Mouse (Mus musculus) kidney, adult 8-10 months (tissue): ENCODE data around the gene Dock8.
"Not testable (repeated sequence)": the region's sequence is repeated elsewhere in the genome, so short reads cannot be mapped to it uniquely, and the experiment has no call there.

ENCODE experiments used
- DNase-seq, 2 experiments: peaks; one replicate each; pipeline ENCODE4 v3.0.0; 2022

The Dock8 gene

DNA sequence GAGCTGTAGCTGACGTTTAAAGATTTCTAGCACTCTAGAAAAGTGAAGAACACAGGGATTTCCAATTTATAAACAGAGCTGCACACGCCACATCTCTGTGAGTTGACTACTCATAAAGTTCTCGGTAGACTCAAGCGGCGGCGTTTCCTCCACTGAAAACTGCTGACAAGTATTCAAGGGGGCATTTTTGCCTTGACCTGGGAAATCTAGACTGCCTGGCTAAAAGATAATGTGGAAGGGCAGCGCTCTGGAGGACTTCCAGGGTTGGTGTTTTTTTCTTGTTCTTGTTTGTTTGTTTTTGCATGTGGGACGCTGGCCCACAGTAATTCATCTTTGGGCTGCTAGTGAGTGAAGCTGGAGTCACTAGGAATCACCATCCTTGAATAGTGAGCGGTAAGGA is 819 bp downstream of the Dock8 start:
- peak in 1 of 2 experiments; percentile 41 for DNase-seq

DNA sequence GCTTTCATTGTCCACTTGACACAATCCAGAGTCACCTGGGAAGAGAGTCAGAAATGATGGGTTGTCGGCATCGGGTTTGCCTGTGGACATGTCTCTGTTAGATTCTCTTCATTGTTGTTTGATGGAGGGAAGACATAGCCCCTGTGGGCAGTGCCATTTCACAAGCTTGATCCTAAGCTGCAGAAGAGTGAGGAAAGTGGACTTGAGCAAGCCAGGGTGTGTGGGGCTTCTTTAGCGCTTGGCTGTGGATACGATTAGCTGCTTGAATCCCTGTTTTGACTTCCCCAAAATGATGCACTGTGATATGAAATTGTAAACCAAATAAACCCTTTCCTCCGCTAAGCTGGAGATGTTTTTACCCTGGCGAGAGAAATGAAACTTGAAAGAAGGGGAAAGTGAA is 2.7 kb downstream of the Dock8 start:
- no peak for DNase-seq

DNA sequence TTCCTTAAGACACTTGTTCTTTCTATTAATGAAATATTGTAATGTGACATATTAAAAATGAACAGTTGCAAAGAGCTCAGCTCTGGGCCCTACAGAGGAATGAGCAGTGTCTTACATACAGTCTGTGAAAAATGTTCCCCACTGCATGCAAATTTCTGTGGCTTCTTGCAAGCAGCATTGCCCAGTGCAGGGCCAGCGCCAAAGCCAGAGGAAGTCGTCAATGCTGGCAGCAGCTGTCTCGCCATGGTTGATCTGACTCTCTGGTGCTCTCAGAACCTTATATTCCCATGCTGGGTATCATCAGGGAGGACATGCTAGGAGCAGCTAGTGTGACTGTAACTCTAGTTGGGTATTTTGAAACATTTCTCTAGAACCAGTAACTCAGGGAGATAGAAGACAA is 3.5 kb downstream of the Dock8 start:
- no peak for DNase-seq

DNA sequence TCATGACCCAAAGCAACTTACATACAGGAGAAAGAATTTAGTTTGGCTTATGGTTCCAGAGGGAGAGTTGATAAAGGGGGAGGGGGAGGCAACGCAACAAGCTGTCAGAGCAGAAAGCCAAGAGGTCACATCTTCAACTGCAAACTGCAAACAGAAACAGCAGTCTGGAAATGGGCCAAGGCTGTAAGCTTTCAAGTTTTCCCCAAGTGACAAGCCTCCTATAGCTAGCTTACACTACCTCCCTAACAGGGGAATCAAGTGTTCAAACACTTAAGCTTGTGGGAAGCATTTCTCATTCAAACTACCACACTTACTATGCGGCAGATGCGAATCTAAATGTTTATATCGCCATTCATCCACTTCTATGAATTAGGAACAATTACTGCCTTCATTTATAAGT is 4.5 kb downstream of the Dock8 start:
- no peak for DNase-seq

DNA sequence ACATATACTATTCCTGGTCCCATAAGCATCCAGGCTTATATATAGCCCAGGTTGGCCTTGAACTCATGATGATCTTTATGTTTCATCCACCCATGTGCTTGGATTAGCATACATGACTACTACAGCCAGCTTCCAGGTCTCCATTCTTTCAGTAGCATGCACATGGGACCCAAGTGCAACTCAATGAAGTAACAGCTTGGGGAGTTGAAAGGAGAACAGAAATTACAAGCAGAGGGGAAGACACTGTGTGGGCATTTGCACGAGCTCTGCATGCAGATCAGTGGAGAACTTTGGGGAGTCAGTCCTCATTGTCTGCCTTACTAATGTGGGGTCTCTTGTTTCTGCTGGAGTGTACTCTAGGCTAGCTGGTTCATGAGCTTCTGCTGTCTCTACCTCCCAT is 7.4 kb downstream of the Dock8 start:
- DNase-seq: no peak

DNA sequence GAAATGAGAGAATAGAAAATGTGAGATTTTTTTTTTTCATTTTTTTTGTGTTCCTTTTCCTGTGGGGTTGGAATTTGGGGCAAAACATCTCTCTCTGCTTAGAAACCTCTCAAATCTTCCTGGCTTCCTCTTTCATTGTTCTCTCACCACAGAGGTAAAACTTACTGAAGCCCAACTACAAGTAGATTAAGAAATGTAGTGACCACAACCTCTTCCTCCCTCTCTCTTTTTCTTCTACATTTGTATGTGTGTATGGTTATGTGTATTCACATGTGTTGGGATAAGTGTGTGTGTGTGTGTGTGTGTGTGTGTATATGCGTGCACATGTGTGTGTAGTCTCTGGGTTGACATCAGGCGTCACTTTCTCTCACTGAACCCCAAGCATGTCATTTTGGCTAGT is 9.2 kb downstream of the Dock8 start:
- no peak for DNase-seq

DNA sequence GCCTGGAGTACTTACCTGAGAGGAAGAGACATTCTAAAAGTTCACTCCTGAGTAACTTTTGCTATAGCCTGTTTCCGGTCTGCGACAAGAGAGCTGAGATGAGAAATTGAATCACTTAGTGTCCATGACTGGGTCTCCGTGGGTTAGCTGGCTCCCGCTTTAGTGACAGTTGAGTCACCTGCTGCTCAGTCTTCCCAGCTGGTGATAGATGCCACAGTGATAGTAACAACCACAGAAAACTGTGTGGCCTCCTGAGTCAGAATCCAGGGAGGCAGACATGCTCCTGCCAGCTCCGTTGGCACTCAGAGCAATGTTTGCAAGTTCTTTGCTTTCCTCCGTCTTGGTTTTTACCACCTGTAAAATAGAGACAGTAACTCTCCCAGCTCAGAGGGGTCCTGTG is 23.4 kb downstream of the Dock8 start:
- DNase-seq: no peak

DNA sequence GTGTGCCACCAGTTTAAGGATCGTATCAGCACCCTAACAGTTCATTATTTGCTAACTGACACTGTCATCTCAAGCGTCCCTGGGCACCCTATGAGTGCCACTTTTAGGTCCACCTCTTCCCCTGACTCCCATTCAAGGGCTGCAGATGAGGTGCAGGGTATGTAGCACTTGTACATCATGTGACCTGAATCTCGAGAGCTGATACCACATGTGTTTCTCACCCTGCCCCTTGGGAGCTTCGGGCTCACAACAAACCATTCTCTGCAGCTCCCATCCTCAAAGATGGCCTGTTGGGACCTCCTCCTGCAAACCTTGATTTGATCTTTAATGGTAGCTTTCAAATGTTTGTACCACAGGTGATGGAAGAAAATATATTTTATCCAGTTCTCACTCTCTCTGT is 32.4 kb downstream of the Dock8 start:
- DNase-seq: no peak

DNA sequence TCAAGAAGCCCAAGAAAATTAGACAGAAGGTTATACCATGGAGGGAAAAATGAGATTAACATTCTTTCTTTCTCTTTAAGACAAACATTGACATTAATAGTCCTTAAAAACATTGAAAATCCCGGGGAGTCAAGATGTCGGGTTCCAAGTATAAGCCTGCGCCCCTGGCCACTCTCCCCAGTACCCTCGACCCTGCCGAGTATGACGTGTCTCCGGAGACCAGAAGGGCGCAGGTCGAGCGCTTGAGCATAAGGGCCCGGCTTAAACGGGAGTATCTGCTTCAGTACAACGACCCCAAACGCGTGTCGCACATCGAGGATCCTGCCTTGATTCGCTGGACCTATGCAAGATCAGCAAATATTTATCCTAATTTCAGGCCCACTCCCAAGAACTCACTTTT is 33.7 kb downstream of the Dock8 start:
- DNase-seq: not testable (repeated sequence)

DNA sequence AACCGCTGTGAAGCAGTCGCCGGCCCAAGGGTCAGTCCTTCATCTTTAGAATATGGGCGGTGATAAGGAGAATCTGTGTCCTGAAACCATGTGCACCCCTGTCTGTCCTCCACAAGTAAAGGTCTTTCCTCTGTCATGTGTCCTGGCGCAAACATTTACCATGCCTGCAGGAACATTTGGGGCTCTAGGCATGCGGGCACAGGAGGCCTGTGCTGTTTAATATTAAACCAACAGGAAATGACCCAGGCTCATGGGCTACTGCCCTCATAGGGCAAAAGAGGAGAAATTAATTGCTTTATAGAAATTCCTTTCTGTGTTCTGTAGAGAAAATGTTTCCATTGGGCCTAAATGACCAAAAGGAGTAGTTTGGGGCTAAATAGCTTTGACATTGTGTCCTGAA is 36.5 kb downstream of the Dock8 start:
- DNase-seq: peak; percentile 74 to 89

DNA sequence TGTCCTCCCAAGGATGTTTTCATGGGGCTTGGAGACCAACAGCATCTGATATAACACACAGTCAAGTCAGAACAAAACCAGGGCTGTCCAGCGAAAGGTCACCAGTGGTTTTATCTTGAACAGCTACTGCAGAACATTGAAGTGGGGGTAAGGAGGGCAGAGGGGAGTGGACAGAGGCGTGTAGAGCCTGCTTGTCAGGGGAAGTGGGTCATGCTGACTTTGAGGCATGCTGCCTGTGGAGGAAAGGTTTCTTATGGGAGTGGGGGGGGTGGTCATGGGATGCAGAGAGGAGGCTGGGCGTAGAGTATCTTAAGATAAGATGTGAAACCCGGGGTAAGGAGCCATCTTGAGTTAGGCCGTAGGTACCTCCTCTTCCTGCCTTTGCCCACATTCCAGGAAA is 37.5 kb downstream of the Dock8 start:
- peak in 1 of 2 experiments; percentile 29 for DNase-seq

DNA sequence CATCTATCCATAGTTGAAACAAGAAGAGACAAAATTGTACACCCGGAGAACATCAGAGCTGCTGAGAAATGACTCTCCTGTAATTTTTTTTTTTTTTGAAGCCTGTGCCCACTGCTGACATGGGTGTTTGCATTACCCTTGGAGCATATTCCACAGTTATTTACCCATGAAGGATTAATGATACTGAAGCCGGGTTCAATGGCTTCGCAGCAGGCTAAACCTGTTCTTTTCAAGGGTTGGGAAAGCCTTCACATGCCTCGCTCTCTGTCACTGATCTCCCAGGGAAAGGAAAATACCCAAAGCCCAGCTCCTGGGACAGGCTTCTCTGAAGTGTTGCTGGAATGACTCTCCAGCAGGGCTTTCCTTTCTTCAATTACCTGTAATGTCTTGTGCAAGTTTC is 37.9 kb downstream of the Dock8 start:
- peak in 1 of 2 experiments; percentile 28 for DNase-seq

DNA sequence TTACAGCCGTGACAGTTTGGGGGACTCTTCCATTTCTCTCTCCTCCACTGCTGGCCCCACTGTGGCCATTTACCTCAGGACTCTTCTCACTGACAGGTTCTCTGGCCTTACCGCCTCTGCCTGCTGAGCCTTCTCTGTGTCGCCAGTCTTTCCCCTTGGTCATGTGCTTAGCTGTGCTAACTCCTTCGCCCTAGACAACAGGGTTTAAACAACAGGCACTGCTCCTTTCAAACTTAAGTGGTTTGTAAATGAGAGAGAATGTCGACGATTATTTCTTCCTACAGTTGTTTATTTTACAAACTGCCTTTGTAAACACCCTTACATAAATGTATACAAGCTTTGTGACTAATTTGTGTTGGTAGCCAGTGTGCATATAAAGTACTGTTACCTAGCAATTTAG is 39.0 kb downstream of the Dock8 start:
- DNase-seq: no peak

DNA sequence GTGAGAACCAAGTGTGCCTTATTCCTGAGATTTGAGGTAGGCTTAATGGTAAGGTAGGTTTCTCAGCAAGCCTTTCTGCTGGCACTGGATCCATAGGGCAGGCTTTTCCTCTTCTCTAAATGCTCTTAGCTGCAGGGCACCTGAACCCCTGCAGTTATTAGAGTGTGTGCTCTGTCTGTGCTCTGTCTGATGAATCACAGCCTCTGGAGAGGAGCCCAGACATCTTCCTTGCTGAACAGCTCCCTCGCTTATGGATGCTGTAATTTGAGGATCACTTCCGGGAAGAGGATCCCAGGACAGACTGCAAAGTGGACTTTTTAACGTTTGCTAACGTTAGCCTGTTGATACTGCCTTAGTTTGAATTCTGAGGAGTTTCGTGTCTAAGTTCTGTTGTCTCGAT is 41.9 kb downstream of the Dock8 start:
- DNase-seq: no peak

DNA sequence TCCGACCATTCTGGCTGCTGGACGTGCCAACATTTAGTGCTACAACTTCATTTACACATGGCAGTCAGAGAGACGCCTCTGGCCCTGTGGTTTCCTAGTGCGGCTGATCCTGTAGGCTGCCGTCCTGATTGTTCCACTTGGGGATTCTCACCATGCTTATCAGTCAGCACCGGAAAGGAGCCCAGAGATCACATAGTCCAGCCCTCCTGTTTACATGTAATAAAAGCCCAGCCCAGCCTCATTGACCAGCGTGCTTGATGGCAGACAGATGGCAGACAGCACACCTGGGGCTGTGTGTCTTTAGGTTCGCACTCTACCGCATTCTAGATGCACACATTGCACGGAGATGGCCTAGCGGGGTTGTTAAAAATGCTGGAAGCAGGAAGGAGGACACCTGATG is 43.6 kb downstream of the Dock8 start:
- no peak for DNase-seq

DNA sequence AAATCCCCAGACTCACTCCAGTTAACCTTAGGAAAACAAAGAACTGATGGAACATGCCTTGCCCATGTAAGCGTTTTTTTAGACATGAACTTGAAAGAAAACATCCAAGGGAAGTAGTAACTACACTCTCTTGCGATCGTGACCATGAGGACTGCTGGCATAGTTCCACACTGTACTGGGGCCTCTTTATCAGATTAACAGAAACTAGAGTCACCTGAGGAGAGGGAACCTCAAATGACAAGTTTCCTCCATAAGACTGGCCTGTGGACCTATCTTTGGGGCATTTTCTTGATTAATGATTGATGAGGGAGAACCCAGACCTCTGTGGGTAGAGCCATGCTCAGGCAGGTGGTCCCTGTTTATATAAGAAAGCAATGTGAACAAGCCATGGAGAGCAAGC is 44.7 kb downstream of the Dock8 start:
- no peak for DNase-seq

DNA sequence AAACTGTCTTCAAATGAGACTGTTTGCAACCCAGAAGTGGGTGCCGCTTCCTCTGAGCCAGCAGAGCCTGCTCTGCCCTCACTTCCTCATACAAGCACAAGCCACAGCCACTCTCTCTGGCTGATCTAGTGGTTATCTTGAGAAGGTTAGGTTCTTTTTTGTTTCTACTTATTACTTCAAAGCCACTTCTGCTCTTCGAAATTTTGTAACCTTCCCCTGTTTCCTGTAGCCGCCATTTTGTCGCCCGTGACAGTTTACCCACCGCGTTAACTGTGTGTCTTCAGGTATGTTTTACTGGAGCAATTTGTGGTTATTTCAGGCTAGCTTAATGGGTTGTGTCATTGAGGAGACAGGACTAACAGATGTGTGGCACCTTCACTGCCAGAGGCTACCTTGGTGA is 53.0 kb downstream of the Dock8 start:
- no peak for DNase-seq

DNA sequence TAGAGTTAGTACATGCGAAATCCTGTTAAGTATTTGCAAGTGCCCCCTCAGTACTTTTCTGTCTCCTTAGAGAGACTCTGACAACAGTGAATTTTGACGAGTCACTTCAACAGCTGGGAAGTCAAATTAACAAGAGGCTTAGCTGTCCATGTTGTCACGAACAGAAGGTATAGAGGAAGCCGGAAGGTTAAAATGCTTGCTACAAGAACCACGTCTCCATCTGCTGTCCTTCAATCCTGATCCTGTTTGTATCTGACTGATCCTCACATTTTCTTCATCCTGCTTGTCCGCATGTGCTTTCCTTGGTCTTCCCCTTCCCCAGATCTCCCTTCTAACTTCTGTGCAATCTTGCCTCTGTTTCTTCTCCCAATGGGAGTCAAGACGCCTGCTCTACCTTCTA is 53.8 kb downstream of the Dock8 start:
- no peak for DNase-seq

DNA sequence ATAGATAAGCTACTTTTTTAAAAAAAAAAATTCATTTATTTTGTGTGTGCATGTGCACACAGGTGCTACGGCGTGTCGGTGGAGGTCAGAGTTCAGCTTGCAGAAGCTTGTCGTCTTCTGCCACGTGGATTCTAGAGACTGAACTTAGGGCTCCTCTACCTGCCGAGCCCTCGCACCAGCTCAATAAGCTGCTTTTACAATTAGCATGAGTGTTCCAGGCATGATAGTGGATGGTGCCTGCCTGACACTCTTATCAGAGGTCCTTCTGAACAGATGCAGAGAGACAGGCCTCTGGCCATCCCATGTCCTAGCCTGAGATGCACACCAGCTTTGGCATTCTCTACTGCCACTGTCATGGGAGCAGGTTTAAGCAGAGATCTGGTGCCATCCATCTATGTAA is 55.7 kb downstream of the Dock8 start:
- DNase-seq: no peak

DNA sequence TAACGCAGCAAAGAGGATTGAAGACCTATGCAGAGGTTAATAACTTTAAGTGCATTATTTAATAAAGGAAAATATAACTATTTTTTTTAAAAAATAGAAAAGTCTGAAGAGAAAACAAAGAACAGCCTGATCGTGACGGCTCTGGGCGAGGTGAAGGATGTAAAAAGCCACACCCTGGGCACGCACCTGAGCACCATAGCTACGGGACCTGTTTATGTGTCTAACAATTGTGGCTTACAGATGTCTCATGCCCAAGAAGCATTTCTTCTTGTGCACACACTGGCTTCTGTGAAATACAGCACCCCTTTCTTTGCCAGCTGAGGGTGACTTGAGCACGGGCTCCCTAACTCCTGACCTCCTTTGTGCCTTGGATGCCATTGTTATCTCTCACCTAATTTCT is 56.2 kb downstream of the Dock8 start:
- no peak for DNase-seq

DNA sequence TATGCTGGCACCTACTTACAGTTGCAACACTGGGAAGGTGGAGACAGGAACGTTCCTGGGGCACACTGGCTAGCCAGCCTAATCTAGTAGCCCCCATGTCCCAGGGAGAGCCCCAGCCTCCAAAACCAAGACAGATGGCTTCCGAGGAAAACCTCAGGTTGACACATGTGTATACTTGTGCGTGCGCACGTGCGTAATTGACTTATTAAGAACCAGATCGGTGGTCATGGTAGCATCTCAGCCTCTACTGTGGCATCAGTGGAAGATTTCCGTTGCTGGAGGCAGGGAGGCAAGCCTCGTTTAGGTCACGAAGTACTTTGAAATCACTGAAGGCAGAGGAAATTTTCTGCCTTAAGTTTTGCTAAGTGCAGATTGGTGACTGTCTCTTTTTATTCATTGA is 56.9 kb downstream of the Dock8 start:
- DNase-seq: no peak

DNA sequence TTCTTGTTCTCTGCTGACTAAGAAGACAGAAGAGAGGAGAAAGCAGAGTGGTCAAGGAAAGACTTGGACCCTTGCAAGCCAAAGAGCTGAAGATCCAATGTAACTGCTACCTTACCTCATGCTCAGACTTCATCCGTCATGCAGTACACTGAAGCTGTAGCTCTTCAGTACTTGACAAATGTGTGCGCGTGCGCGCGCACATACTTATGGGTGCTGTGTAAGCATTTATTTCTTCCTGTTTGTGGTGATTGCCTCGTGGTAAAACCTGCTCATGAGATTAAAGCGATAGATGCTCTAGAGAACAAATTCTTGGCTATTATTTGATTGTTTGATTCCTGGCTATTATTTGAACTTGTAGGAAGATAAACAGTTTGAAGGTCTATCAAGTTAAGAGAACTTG is 58.5 kb downstream of the Dock8 start:
- DNase-seq: no peak

DNA sequence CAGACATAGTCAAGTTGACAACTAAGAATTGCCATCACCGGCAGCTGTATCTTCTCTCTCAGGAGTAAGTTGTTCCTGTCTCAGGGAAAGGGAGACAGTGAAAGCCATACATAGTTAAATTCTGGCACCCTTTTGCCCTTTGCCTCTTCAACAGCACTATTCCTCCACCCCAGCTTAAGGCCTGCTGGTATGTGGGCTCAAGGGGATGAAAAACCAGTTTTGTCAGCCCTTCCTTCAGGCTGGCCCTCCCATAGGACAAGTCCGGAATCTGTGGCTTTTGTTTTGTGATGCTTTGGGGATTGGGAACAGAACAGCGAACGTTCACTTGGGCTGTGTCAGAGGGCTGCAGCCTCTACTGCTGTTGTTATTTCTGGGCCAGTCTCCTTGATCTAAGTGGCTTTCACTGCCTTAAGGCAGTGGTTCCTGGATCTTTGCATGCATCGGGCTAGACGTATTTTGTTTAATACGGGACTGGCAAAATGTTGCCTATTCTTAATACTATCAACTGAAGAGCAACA is 60.6 kb downstream of the Dock8 start:
- DNase-seq: no peak

DNA sequence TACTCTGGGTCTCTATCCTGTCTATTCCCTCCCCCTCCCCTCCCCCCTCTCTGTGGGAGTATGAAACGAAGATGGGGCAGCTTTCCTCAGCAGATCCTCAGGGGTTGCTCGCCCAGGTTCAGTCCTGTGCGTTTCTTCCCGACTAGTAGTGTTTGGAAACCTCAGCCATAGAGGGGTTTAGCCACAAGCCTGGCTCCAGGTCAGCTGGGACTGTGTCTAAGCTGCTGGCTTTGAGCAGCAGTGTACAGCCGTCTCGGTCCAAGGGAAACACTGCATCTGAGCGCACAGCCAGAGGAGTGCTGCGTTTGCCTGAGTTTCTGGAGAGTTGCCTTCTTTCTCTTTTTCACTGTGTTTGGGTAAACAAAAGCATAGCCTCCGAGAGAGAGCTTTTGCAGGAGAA is 61.0 kb downstream of the Dock8 start:
- DNase-seq: peak; percentile 16 to 19

DNA sequence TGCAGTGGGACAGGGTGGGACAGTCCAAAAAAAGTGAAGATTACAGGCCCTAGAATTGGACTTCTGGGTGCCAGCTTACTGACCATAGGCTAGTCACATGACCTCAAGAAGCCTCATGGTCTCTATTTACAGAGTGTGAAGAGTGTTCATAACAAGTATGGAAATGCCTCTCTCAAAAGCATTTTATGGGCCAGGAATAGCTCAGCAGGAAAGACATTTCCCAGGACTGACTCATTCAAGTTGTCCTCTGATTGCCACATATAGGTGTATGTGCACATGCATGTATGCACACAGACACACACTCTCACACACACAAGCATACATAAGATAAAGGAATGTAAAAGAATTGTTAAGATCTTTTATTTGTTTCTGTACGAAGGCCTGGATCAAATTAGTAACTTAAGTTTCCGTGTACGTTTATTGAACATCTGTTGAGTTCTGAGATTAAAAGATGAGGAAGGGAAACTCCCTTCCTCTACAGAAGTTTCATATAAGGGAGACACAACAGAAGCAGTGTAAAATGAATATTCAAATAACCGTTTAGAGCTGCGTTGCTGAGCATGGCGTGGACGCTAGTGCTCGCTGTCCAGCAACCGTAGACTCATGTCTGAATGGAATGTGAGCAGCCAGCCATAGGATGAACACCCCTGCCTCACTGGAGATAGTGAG is 63.0 kb downstream of the Dock8 start:
- DNase-seq: no peak

DNA sequence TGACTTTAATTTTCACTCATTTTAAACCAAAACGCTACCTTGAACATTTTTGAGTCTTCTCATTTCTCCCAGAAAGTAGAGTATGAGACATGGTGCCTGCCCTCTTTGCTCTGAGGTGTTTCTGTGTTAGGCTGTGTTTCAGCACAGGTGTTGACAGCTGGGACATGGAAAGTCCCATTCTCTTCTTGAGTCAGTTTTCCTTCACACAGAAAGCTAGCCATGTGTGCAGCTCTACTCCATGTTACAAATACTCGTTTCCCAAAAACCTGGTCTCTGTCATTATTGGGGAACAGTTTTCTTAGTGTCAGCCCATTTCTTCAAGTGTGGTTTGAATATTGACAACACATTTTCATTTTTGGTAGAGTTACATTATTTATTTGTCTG is 63.5 kb downstream of the Dock8 start:
- DNase-seq: no peak
